Mouse (Mus musculus): ENCODE measurements at regions not wholly inside any gene's neighbourhood (a gene's known extent, or its start where the extent isn't known, plus 50 kb on each side); places are given as distances from the start of the nearest gene placed in this dataset.

DNA sequence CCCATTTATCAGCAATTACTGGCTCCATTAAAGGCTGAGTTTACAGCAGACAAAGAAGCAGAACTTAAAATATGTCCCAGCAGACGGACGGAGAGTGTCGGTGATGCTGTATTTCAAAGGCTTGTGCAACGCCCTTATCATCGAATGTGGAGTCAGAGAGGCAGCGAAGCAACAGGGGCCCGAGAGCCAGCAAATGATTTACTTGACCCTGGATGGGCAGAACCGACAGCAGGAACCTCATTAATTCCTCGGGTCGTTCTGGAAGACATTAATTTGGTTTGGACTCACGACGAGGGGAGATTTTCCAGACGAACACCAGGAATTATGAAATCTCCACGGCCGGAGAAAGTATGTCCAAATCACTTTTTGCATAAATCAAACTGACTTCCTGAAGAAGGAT is 110.5 kb downstream of the Hlx start:
- Histone ChIP-seq H3K79me2 (ENCODE audit: control insufficient read depth, insufficient read depth) (no peaks in the 10 kb centered on the region), H3K4me3 (no peak overlapping the region), H3K4me2 (ENCODE audit: low read depth) (no peak overlapping the region), H3K27me3 (ENCODE audit: control insufficient read depth, insufficient read depth, insufficient read length) (no peaks in the 10 kb centered on the region), H3ac (ENCODE audit: control insufficient read depth, insufficient read length) (no peak overlapping the region), H3K36me3 (ENCODE audit: control insufficient read depth, insufficient read depth) (no peaks in the 10 kb centered on the region)
- TF ChIP-seq USF1 (IDR thresholded peaks at IDR 0.05; ENCODE audit: low read depth) (no peak), TCF12 (IDR thresholded peaks at IDR 0.05; ENCODE audit: insufficient read depth, poor library complexity, severe bottlenecking) (no peak), CEBPB (IDR thresholded peaks at IDR 0.05; ENCODE audit: insufficient read depth, poor library complexity, severe bottlenecking) (no peak), SRF (IDR thresholded peaks at IDR 0.05; ENCODE audit: control insufficient read depth, insufficient read length, low read depth) (no peak), E2F4 (IDR thresholded peaks at IDR 0.05; ENCODE audit: insufficient read depth) (no peak), POLR2AphosphoS2 (IDR thresholded peaks at IDR 0.05; ENCODE audit: insufficient read length, low read depth) (no peak)

- Histone ChIP-seq H3K36me3 (ENCODE audit: control insufficient read depth, insufficient read depth) (no peaks in the 10 kb centered on the region), H3K27me3 (ENCODE audit: control insufficient read depth, insufficient read depth, insufficient read length) (no peaks in the 10 kb centered on the region), H3ac (ENCODE audit: control insufficient read depth, insufficient read length) (no peak overlapping the region), H3K79me2 (ENCODE audit: control insufficient read depth, insufficient read depth) (no peaks in the 10 kb centered on the region), H3K4me3 (no peak overlapping the region), H3K4me2 (ENCODE audit: low read depth) (no peak overlapping the region)
- TF ChIP-seq TCF3 (IDR thresholded peaks at IDR 0.05; ENCODE audit: insufficient read length, low read depth), result no peak
- no peak for TF ChIP-seq USF1 (IDR thresholded peaks at IDR 0.05; ENCODE audit: low read depth)
- no peak for TF ChIP-seq MAX (IDR thresholded peaks at IDR 0.05; ENCODE audit: low read depth)
- TF ChIP-seq MYOG (IDR thresholded peaks at IDR 0.05; ENCODE audit: control insufficient read depth in 1 of 3, insufficient read depth in 1 of 3, insufficient read length in 2 of 3, low read depth in 2 of 3), result no peak
- TF ChIP-seq CEBPB (IDR thresholded peaks at IDR 0.05; ENCODE audit: insufficient read depth, poor library complexity, severe bottlenecking), result no peak
- TF ChIP-seq TCF12 (IDR thresholded peaks at IDR 0.05; ENCODE audit: insufficient read depth, poor library complexity, severe bottlenecking), result no peak
- TF ChIP-seq SRF (IDR thresholded peaks at IDR 0.05; ENCODE audit: control insufficient read depth, insufficient read length, low read depth), result no peak
- no peak for TF ChIP-seq E2F4 (IDR thresholded peaks at IDR 0.05; ENCODE audit: insufficient read depth)
- no peak for TF ChIP-seq REST (IDR thresholded peaks at IDR 0.05; ENCODE audit: insufficient read depth, insufficient read length)
- no peak for TF ChIP-seq MYOD1 (IDR thresholded peaks at IDR 0.05; ENCODE audit: control insufficient read depth in 1 of 3, insufficient read length in 2 of 3, low read depth in 2 of 3)
- no peak for TF ChIP-seq POLR2AphosphoS2 (IDR thresholded peaks at IDR 0.05; ENCODE audit: insufficient read length, low read depth)
- no peak for TF ChIP-seq POLR2A (IDR thresholded peaks at IDR 0.05; ENCODE audit: insufficient read length, low read depth)
Measured at GRCm38 (mm10) chr1:184617853-184618454, 114.5 kb downstream of the Hlx start.

DNA sequence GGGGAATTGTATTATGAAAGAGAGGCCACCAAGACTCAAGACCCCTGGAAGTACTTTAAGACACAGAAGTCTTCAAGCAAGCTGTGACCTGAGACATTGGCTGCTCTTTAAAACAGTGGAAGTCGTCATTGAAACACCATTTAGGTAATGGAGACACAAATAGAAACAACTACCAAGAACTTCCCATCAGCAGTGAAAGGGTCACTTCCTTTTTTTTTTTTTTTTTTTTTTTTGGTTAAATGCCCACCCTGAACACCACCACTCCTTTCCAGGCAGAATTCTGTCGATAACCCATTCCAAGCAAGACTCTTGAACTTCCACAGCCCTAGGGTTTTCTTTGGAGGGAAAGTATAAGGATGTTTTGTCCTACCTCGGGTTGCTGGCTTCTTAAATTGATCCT is 116.4 kb downstream of the Hlx start:
- Histone ChIP-seq H3K4me2 (ENCODE audit: low read depth) (no peak overlapping the region), H3K4me3 (no peak overlapping the region), H3ac (ENCODE audit: control insufficient read depth, insufficient read length) (no peak overlapping the region), H3K79me2 (ENCODE audit: control insufficient read depth, insufficient read depth) (no peaks in the 10 kb centered on the region), H3K27me3 (ENCODE audit: control insufficient read depth, insufficient read depth, insufficient read length) (no peaks in the 10 kb centered on the region), H3K36me3 (ENCODE audit: control insufficient read depth, insufficient read depth) (no peaks in the 10 kb centered on the region)
- no peak for TF ChIP-seq REST (IDR thresholded peaks at IDR 0.05; ENCODE audit: insufficient read depth, insufficient read length)
- no peak for TF ChIP-seq TCF3 (IDR thresholded peaks at IDR 0.05; ENCODE audit: insufficient read length, low read depth)

DNA sequence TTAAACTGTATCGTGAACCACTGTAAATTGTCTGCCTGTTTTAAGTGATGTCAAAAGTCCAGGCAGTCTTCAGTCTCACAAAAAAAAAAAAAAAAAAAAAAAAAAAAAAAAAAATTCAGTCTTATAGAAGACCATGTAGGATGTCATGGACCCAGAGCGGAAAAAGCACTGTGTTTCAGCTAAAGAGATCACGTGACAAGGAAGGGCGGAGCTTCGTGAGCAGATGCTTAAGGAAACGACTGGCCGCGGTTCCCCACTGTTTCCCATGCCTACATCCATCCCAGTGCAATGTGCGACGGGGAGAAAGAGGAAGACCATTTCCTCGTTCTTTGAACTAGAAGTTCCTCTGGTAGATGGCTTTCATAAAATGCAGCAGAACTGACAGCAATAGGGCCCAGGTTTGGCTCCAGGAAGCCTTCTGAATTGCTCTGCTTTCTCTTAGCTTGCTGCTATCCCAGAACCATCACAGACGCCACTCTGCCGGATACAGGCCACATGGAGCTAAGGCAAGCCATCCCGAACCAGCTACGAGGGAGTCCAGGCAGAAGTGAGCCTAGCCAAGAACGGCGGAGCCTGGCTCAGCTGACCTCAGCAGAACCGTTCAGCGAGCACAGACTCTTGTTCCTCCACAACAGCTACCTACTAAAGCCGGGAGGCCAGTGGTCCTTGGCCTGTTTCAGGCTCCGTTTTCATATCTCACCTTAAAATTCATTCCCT is 117.6 kb downstream of the Hlx start:
- Histone ChIP-seq H3ac (ENCODE audit: control insufficient read depth, insufficient read length) (no peak overlapping the region), H3K36me3 (ENCODE audit: control insufficient read depth, insufficient read depth) (no peaks in the 10 kb centered on the region), H3K4me3 (no peak overlapping the region), H3K27me3 (ENCODE audit: control insufficient read depth, insufficient read depth, insufficient read length) (no peaks in the 10 kb centered on the region), H3K4me2 (ENCODE audit: low read depth) (no peak overlapping the region), H3K79me2 (ENCODE audit: control insufficient read depth, insufficient read depth) (no peaks in the 10 kb centered on the region)
- TF ChIP-seq SRF (IDR thresholded peaks at IDR 0.05; ENCODE audit: control insufficient read depth, insufficient read length, low read depth) (no peak), USF1 (IDR thresholded peaks at IDR 0.05; ENCODE audit: low read depth) (no peak), MYOG (IDR thresholded peaks at IDR 0.05; ENCODE audit: control insufficient read depth in 1 of 3, insufficient read depth in 1 of 3, insufficient read length in 2 of 3, low read depth in 2 of 3) (no peak), TCF12 (IDR thresholded peaks at IDR 0.05; ENCODE audit: insufficient read depth, poor library complexity, severe bottlenecking) (no peak), MYOD1 (IDR thresholded peaks at IDR 0.05; ENCODE audit: control insufficient read depth in 1 of 3, insufficient read length in 2 of 3, low read depth in 2 of 3) (no peak), REST (IDR thresholded peaks at IDR 0.05; ENCODE audit: insufficient read depth, insufficient read length) (no peak), POLR2A (IDR thresholded peaks at IDR 0.05; ENCODE audit: insufficient read length, low read depth) (no peak), MAX (IDR thresholded peaks at IDR 0.05; ENCODE audit: low read depth) (no peak), POLR2AphosphoS2 (IDR thresholded peaks at IDR 0.05; ENCODE audit: insufficient read length, low read depth) (no peak), TCF3 (IDR thresholded peaks at IDR 0.05; ENCODE audit: insufficient read length, low read depth) (no peak), CEBPB (IDR thresholded peaks at IDR 0.05; ENCODE audit: insufficient read depth, poor library complexity, severe bottlenecking) (no peak), E2F4 (IDR thresholded peaks at IDR 0.05; ENCODE audit: insufficient read depth) (no peak)

DNA sequence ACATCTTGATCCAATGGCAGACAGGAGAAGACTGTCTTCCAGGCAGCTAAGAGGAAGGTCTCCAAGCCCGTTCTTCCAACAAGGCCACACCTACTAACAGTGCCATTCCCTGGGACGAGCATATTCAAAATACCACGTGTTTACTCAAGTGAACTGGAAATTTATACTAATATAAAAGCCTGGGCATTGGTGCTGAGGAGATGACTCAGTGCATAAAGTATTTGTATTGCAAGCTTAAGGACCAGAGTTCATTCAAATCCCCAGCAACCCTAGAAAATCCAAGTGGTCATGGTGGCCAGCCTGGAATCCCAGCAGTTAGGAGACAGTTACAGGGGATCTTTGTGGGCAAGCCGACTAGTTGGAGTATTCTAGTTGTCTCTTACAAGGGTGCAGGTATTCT is 119.5 kb downstream of the Hlx start:
- Histone ChIP-seq H3K79me2 (ENCODE audit: control insufficient read depth, insufficient read depth) (no peaks in the 10 kb centered on the region), H3K4me3 (no peak overlapping the region), H3ac (ENCODE audit: control insufficient read depth, insufficient read length) (no peak overlapping the region), H3K4me2 (ENCODE audit: low read depth) (peak overlapping the region; percentile 14), H3K27me3 (ENCODE audit: control insufficient read depth, insufficient read depth, insufficient read length) (no peaks in the 10 kb centered on the region), H3K36me3 (ENCODE audit: control insufficient read depth, insufficient read depth) (no peaks in the 10 kb centered on the region)
- no peak for TF ChIP-seq E2F4 (IDR thresholded peaks at IDR 0.05; ENCODE audit: insufficient read depth)
- TF ChIP-seq USF1 (IDR thresholded peaks at IDR 0.05; ENCODE audit: low read depth), result peak; percentile 0
- no peak for TF ChIP-seq MYOD1 (IDR thresholded peaks at IDR 0.05; ENCODE audit: control insufficient read depth in 1 of 3, insufficient read length in 2 of 3, low read depth in 2 of 3)
- no peak for TF ChIP-seq TCF3 (IDR thresholded peaks at IDR 0.05; ENCODE audit: insufficient read length, low read depth)
